Mouse (Mus musculus): ENCODE data around the gene Spata9. TPM values are rescaled to one million over a fixed set of nuclear protein-coding genes. Genes with fewer than 3 reads are reported as not detected.

The Spata9 gene
- polyA plus RNA-seq (2017; shearing (Covaris generic)) = not detected

GRCm38 (mm10) chr13:75966850-75967249 lies at the start of gene Spata9:
TSS of gene Spata9 (plus strand) at chr13:75967150.

GRCm38 (mm10) chr13:75943189-75944043 lies 23.5 kb upstream of the Spata9 start, which contains the start of gene Rhobtb3:
TSS of gene Rhobtb3 (minus strand) at chr13:75943925.

GRCm38 (mm10) chr13:76017974-76018843 lies 51.3 kb downstream of the Spata9 start, which contains the start of gene Rfesd:
TSS of gene Rfesd (minus strand) at chr13:76018719.

Other genes starting within 250 kb of the Spata9 start
- gene Glrx, start 127.3 kb upstream of the Spata9 start, polyA plus RNA-seq (2017; shearing (Covaris generic)) = 42.4 TPM
- 0.18 TPM for gene Rhobtb3, start 23.2 kb upstream of the Spata9 start, polyA plus RNA-seq (2017; shearing (Covaris generic))
- 7.3 TPM for gene Rfesd, start 51.6 kb downstream of the Spata9 start, polyA plus RNA-seq (2017; shearing (Covaris generic))
- not detected for gene Gpr150, start 89.8 kb downstream of the Spata9 start, polyA plus RNA-seq (2017; shearing (Covaris generic))
- 5.3 TPM for gene Arsk, start 131.5 kb downstream of the Spata9 start, polyA plus RNA-seq (2017; shearing (Covaris generic))
- 21.1 TPM for gene Ttc37, start 131.6 kb downstream of the Spata9 start, polyA plus RNA-seq (2017; shearing (Covaris generic))